Mouse (Mus musculus): ENCODE measurements around the gene Eya4.

DNA sequence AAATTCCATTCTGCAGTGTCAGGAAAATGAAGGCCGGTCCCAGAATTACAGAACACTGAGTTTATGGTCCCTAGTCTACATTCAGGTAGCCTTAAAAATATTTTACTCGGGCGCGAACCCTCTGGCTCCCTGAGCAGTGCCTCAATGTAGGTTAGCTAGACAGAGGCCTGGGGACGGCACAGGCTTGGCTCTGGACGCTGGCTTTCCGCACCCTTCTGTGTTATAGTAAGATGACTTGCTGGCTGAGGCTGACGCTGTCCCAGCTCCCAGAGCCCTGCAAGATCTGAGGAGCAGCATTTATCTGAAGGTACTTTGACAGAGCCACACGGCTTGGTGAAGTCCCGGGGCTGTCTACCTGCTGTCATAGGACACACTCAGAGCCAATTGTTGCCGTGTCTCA, 113.7 kb downstream of the Eya4 start:
- TF ChIP-seq POLR2A (IDR thresholded peaks at IDR 0.05; ENCODE audit: insufficient read depth, low read length), result no peak
- TF ChIP-seq CTCF (IDR thresholded peaks at IDR 0.05; ENCODE audit: low read depth, low read length), result no peak
- TF ChIP-seq EP300 (IDR thresholded peaks at IDR 0.05; ENCODE audit: insufficient read depth, low read depth, low read length), result no peak

Measured in ES-Bruce4 (cell line).